Mouse (Mus musculus) MEL (cell line): Measurements from ENCODE around the gene Mid1. TPM values are rescaled to one million over a fixed set of nuclear protein-coding genes. Genes with fewer than 3 reads are reported as not detected.

Experiments
- DNase-seq: peaks from one replicate; pipeline ENCODE4 v3.0.0; 2011; ENCODE audit warnings: low read depth, low spot score
- H3K27ac ChIP-seq: 2 replicates; pipeline ENCODE4 v1.5.1; 2012; ENCODE audit warnings: low read depth, mild to moderate bottlenecking, control low read depth, low read length, moderate library complexity; ENCODE audit not compliant: control insufficient read depth
- H3K27me3 ChIP-seq, 2 experiments: fragments of 150-350 bp in 1 of 2; sonication (generic) in 1 of 2; 2 replicates each; pipeline ENCODE4 v1.6.1; 2012; ENCODE audit warnings: low read length in 2 of 2, mild to moderate bottlenecking in 2 of 2, improper control_type of control experiment in 1 of 2, moderate library complexity in 1 of 2; ENCODE audit not compliant: insufficient read depth in 2 of 2, control insufficient read depth in 1 of 2
- H3K36me3 ChIP-seq, 2 experiments: 2 replicates each; pipeline ENCODE4 v1.6.1; 2012 to 2014; ENCODE audit warnings: low read length in 2 of 2, improper control_type of control experiment in 1 of 2, inconsistent platforms in 1 of 2, mild to moderate bottlenecking in 1 of 2; ENCODE audit not compliant: insufficient read depth in 2 of 2, control insufficient read depth in 1 of 2
- H3K4me1 ChIP-seq, 2 experiments: fragments of 150-350 bp in 1 of 2; sonication (generic) in 1 of 2; 2 replicates each; pipeline ENCODE4 v1.6.1; 2012; ENCODE audit warnings: low read length in 2 of 2, improper control_type of control experiment in 1 of 2, mild to moderate bottlenecking in 1 of 2; ENCODE audit not compliant: insufficient read depth in 2 of 2, control insufficient read depth in 1 of 2
- H3K4me3 ChIP-seq, 2 experiments: fragments of 150-350 bp in 1 of 2; sonication (generic) in 1 of 2; 2 replicates each; pipeline ENCODE4 v1.5.1; 2012; ENCODE audit warnings: low read depth in 2 of 2, low read length in 2 of 2, mild to moderate bottlenecking in 2 of 2, moderate library complexity in 2 of 2, control low read depth in 1 of 2, improper control_type of control experiment in 1 of 2; ENCODE audit not compliant: control insufficient read depth in 1 of 2, insufficient read depth in 1 of 2
- H3K79me2 ChIP-seq: 2 replicates; pipeline ENCODE4 v1.6.1; 2012; ENCODE audit warnings: mild to moderate bottlenecking, low read length, moderate library complexity; ENCODE audit not compliant: control insufficient read depth, poor library complexity, insufficient read depth
- H3K9ac ChIP-seq: 2 replicates; pipeline ENCODE4 v1.6.1; 2012; ENCODE audit warnings: low read depth, mild to moderate bottlenecking, control low read depth, low read length, moderate library complexity; ENCODE audit not compliant: control insufficient read depth, poor library complexity, severe bottlenecking
- H3K9me3 ChIP-seq: fragments of 150-350 bp; sonication (generic); replicated peaks from 2 replicates; pipeline ENCODE4 v1.6.1; 2012; ENCODE audit warnings: mild to moderate bottlenecking, low read length, improper control_type of control experiment, moderate library complexity; ENCODE audit not compliant: insufficient read depth
- BHLHE40 ChIP-seq: IDR thresholded peaks from 2 replicates; pipeline ENCODE4 v1.6.1; 2012; ENCODE audit warnings: low read depth, mild to moderate bottlenecking, inconsistent platforms, low read length, improper control_type of control experiment, borderline replicate concordance
- CHD1 ChIP-seq: IDR thresholded peaks from 2 replicates; pipeline ENCODE4 v1.6.1; 2012; ENCODE audit warnings: low read depth, mild to moderate bottlenecking, inconsistent platforms, low read length, improper control_type of control experiment
- CTCF ChIP-seq, 3 experiments: IDR thresholded peaks in 2 of 3; conservative IDR thresholded peaks in 1 of 3; 2 replicates each; pipeline ENCODE4 v1.5.1; 2011 to 2012; ENCODE audit warnings: low read length in 3 of 3, low read depth in 2 of 3, mild to moderate bottlenecking in 2 of 3, improper control_type of control experiment in 1 of 3, inconsistent platforms in 1 of 3, mixed read lengths in 1 of 3, moderate library complexity in 1 of 3; ENCODE audit not compliant: control insufficient read depth in 1 of 3, insufficient read depth in 1 of 3, poor library complexity in 1 of 3, severe bottlenecking in 1 of 3
- E2F4 ChIP-seq: IDR thresholded peaks from 2 replicates; pipeline ENCODE4 v1.6.1; 2011; ENCODE audit warnings: low read depth, low read length, improper control_type of control experiment, borderline replicate concordance
- GABPA ChIP-seq: IDR thresholded peaks from 2 replicates; pipeline ENCODE4 v1.6.1; 2012; ENCODE audit warnings: low read depth, mild to moderate bottlenecking, inconsistent platforms, low read length, improper control_type of control experiment, moderate library complexity
- GATA1 ChIP-seq: IDR thresholded peaks from 2 replicates; pipeline ENCODE4 v1.6.1; 2011; ENCODE audit warnings: low read depth, low read length, improper control_type of control experiment
- JUND ChIP-seq: IDR thresholded peaks from 2 replicates; pipeline ENCODE4 v1.6.1; 2011; ENCODE audit warnings: low read depth, mild to moderate bottlenecking, improper control_type of control experiment, low read length
- KAT2A ChIP-seq: conservative IDR thresholded peaks from 2 replicates; pipeline ENCODE4 v1.6.1; 2012; ENCODE audit warnings: low read depth, low read length, improper control_type of control experiment, inconsistent platforms
- MAFK ChIP-seq: IDR thresholded peaks from 2 replicates; pipeline ENCODE4 v1.6.1; 2011; ENCODE audit warnings: low read depth, mild to moderate bottlenecking, low read length, improper control_type of control experiment, borderline replicate concordance
- MAX ChIP-seq: IDR thresholded peaks from 2 replicates; pipeline ENCODE4 v1.6.1; 2011; ENCODE audit warnings: low read length, improper control_type of control experiment
- MEF2A ChIP-seq: IDR thresholded peaks from 2 replicates; pipeline ENCODE4 v1.6.1; 2014; ENCODE audit warnings: low read depth, mild to moderate bottlenecking, inconsistent platforms, low read length, improper control_type of control experiment; ENCODE audit not compliant: poor library complexity, insufficient replicate concordance, severe bottlenecking; ENCODE audit errors: extremely low read depth
- MXI1 ChIP-seq: IDR thresholded peaks from 2 replicates; pipeline ENCODE4 v1.6.1; 2011; ENCODE audit warnings: mild to moderate bottlenecking, low read depth, low read length, improper control_type of control experiment
- MYB ChIP-seq: IDR thresholded peaks from 2 replicates; pipeline ENCODE4 v1.6.1; 2011; ENCODE audit warnings: mild to moderate bottlenecking, low read depth, low read length, improper control_type of control experiment
- MYC ChIP-seq: IDR thresholded peaks from 2 replicates; pipeline ENCODE4 v1.6.1; 2011; ENCODE audit warnings: low read depth, mild to moderate bottlenecking, low read length, improper control_type of control experiment, moderate library complexity
- NRF1 ChIP-seq: IDR thresholded peaks from 2 replicates; pipeline ENCODE4 v1.6.1; 2014; ENCODE audit warnings: low read depth, mild to moderate bottlenecking, inconsistent platforms, low read length, improper control_type of control experiment, moderate library complexity; ENCODE audit not compliant: poor library complexity, insufficient read depth, severe bottlenecking
- POLR2AphosphoS2 ChIP-seq: IDR thresholded peaks from 2 replicates; pipeline ENCODE4 v1.6.1; 2011; ENCODE audit warnings: low read length, improper control_type of control experiment
- RCOR1 ChIP-seq: IDR thresholded peaks from 2 replicates; pipeline ENCODE4 v1.6.1; 2012; ENCODE audit warnings: low read depth, mild to moderate bottlenecking, inconsistent platforms, low read length, improper control_type of control experiment
- SMC3 ChIP-seq: IDR thresholded peaks from 2 replicates; pipeline ENCODE4 v1.6.1; 2011; ENCODE audit warnings: low read depth, low read length, improper control_type of control experiment
- TBP ChIP-seq: IDR thresholded peaks from 2 replicates; pipeline ENCODE4 v1.8.0; 2011; ENCODE audit warnings: low read depth, low read length, improper control_type of control experiment
- TCF12 ChIP-seq: IDR thresholded peaks from 2 replicates; pipeline ENCODE4 v1.6.1; 2014; ENCODE audit warnings: low read depth, mild to moderate bottlenecking, inconsistent platforms, low read length, improper control_type of control experiment, moderate library complexity
- UBTF ChIP-seq: IDR thresholded peaks from 2 replicates; pipeline ENCODE4 v1.6.1; 2012; ENCODE audit warnings: low read depth, mild to moderate bottlenecking, inconsistent platforms, low read length, improper control_type of control experiment, moderate library complexity, borderline replicate concordance; ENCODE audit not compliant: insufficient read depth
- USF2 ChIP-seq, 2 experiments: IDR thresholded peaks; 2 replicates each; pipeline ENCODE4 v1.6.1; 2011 to 2012; ENCODE audit warnings: improper control_type of control experiment in 2 of 2, low read length in 2 of 2, borderline replicate concordance in 1 of 2, inconsistent platforms in 1 of 2, low read depth in 1 of 2, mild to moderate bottlenecking in 1 of 2; ENCODE audit not compliant: insufficient read depth in 1 of 2
- ZNF384 ChIP-seq: IDR thresholded peaks from 2 replicates; pipeline ENCODE4 v1.6.1; 2012; ENCODE audit warnings: low read depth, mild to moderate bottlenecking, inconsistent platforms, low read length, improper control_type of control experiment
- polyA plus RNA-seq, 2 experiments: library from polyadenylated mRNA; stranded (reverse) in 1 of 2; unstranded in 1 of 2; fragments of >175 nt in 1 of 2; fragments of >200 nt in 1 of 2; gene quantifications; 2 replicates each; pipeline versions ENCODE4 v1.2.1 to v1.2.4; 2012; ENCODE audit warnings: low replicate concordance in 2 of 2, low read depth in 1 of 2; ENCODE audit not compliant: insufficient read length in 2 of 2, insufficient read depth in 1 of 2, missing spikeins in 1 of 2
- total RNA-seq: library from RNA; depleted of rRNA; stranded (reverse); fragments of 300-350 nt; gene quantifications from 2 replicates; pipeline ENCODE4 v1.2.3, GENCODE M21; 2012

Gene Mid1
- total and polyA plus RNA-seq, 3 experiments: 1.4 to 7.8 TPM; not detected in 1

DNA sequence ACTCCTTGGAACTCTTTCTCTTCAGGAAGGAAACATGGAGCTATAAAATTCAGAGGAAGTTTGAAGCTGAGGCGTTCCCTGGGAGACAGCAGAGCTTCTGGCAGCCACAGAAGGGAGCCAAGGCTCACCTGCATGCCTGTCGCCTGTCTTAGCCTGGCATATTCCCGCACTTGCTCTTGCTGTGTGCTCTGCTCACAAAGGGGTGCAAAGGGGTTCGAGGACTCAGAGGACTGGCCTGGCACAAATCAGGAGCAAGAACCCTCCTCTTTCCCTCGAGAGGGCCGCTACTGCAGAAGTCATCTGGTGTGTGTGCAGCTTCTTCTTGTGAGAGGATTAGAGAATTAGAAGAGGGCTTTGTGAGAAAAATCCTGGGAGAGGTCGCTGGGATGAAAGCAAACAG lies 142.7 kb downstream of the Mid1 start:
- no peak overlapping the region for H3K9ac ChIP-seq
- DNase-seq: no peak
- H3K79me2 ChIP-seq: no peaks in the 10 kb centered on the region
- H3K27me3 ChIP-seq: peaks cover 2% of the 10 kb centered on the region in 2 experiments; a peak in 3 of 4 replicates
- no peak overlapping the region for H3K27ac ChIP-seq
- no peaks in the 10 kb centered on the region for H3K4me1 ChIP-seq
- H3K4me3 ChIP-seq: no peak overlapping the region
- H3K9me3 ChIP-seq: no peaks in the 10 kb centered on the region
- no peaks in the 10 kb centered on the region for H3K36me3 ChIP-seq
- no peak for TF ChIP-seq POLR2AphosphoS2
- no peak for TF ChIP-seq ZNF384
- no peak for TF ChIP-seq TBP
- TF ChIP-seq USF2 (IDR thresholded peaks at IDR 0.05; ENCODE audit: borderline replicate concordance in 1 of 2, insufficient read depth in 1 of 2, low read depth in 1 of 2, low read length in 2 of 2): no peak
- no peak for TF ChIP-seq E2F4
- no peak for TF ChIP-seq BHLHE40
- TF ChIP-seq MYC: no peak
- TF ChIP-seq KAT2A: no peak
- no peak for TF ChIP-seq MYB
- TF ChIP-seq NRF1: no peak
- TF ChIP-seq GABPA: no peak
- TF ChIP-seq TCF12: no peak
- TF ChIP-seq MXI1: no peak
- TF ChIP-seq MAFK: no peak

- Histone ChIP-seq H3K9me3 (no peaks in the 10 kb centered on the region), H3K27me3 (peaks cover 2% of the 10 kb centered on the region in 2 experiments), H3K79me2 (no peaks in the 10 kb centered on the region), H3K9ac (no peak overlapping the region)
- DNase-seq: no peak
- no peak for TF ChIP-seq RCOR1
- no peak for TF ChIP-seq MAFK
- no peak for TF ChIP-seq CHD1
- TF ChIP-seq GATA1: no peak
- TF ChIP-seq UBTF: no peak
- no peak for TF ChIP-seq BHLHE40
- TF ChIP-seq CTCF (IDR thresholded peaks at IDR 0.05 in 2 of 3, conservative IDR thresholded peaks at IDR 0.05 in 1 of 3; ENCODE audit: control insufficient read depth in 1 of 3, insufficient read depth in 1 of 3, low read depth in 2 of 3, low read length in 3 of 3, poor library complexity in 1 of 3, severe bottlenecking in 1 of 3): no peak
- no peak for TF ChIP-seq SMC3
- no peak for TF ChIP-seq MAX
- no peak for TF ChIP-seq JUND
- no peak for TF ChIP-seq MEF2A
- TF ChIP-seq, all 39 proteins: peak for 0
- Histone ChIP-seq H3K36me3 (no peaks in the 10 kb centered on the region), H3K4me1 (no peaks in the 10 kb centered on the region), H3K4me3 (no peak overlapping the region), H3K27ac (no peak overlapping the region)
Measured at GRCm38 (mm10) chrX:169828136-169828535, 143.1 kb downstream of the Mid1 start.
